Mouse (Mus musculus) activated CD4-positive, CD25-positive, alpha-beta regulatory T cell, adult 9 weeks (primary cell): ENCODE measurements around the gene Rptor. TPM values are rescaled to one million over a fixed set of nuclear protein-coding genes. Genes with fewer than 3 reads are reported as not detected.

Experiments used
- polyA plus RNA-seq: library from polyadenylated mRNA; unstranded; fragments of 100-300 nt; shearing (Covaris generic); gene quantifications from one replicate; pipeline ENCODE4 v1.2.1, GENCODE M21; 2017

Rptor gene
- polyA plus RNA-seq, result 8.2 TPM

DNA sequence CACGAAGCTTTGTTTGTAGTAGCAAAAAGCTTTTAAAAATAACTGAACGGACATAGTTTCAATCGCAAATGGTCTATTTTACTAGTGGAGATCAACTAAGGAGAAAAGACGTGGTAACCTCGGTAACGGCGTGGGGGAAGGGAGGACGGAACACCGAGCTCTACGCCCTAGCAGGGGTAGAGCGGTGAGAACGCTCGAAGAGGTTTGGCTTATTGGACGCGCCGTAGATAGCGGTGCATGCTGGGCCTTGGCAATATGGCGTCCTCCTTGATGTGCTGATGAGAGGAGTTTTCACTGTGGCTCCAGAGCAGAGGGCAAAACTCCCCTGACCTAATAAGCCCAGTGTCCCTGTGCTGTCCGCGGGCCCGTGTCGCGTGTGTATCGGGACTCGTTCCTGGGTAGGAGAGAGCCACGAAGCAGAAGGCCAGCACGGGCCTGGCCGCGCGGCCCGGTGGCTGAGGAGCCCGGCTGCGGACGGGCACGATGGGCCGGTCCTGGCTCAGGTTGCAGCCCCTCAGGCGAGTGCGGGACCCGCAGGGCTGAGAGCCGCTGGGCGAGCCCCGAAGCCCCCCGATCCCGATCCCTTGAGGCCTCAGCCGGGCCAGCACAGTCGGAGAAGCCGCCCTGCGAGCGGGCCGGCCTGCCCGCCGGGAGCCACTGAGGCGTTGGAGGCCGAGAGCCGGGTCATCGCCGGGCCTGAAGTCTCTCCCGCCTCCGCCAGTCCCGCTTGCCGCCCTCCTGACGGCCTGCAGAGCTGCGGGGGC, at the start of gene Rptor:
Gene Rptor (plus strand): TSS at position 143 of the 764 bp plus-strand sequence.

DNA sequence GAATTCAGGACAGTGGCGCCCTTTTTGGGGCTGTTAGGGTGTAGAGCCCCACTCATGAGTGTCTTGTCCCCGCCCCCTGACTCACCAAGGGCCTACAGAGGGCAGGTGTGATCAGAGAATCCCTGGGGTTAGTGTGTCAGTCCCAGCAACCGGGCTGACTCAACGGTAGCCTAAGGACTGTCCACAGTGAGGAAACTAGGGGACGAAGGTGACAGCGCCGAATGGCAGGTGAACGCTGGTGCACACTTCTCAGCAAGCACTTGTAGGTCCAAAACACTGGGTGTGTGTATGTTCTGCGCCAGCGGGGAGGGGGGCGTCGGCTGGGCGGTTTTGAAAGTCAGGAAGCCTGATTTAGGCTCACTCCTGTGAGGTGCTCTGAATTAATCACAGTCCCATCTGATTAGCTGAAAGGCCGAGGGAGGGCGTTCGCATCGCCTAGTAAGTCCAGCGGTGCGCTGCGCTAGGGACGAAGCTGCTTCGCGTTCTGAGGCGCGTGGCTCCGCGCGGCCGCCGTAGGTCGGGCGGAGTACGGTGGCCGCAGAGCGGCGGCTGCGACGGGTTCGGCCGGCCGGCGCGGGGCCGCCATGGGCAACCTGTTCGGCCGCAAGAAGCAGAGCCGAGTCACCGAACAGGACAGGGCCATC, 310.7 kb downstream of the Rptor start, which contains the start of gene Chmp6:
Gene Chmp6 (plus strand): TSS at position 151 of the 644 bp plus-strand sequence.

GRCm38 (mm10) chr11:119942727-119943427, 340.2 kb downstream of the Rptor start, which contains the start of gene Baiap2:
Baiap2 (plus strand) TSS chr11:119942763.

Other genes starting within 250 kb of the Rptor start
- gene Sgsh, start 247.4 kb upstream of the Rptor start, polyA plus RNA-seq, result 18.0 TPM
- gene Slc26a11, start 247.3 kb upstream of the Rptor start, polyA plus RNA-seq, result 21.0 TPM
- 26.7 TPM for gene Rnf213, start 209.8 kb upstream of the Rptor start, polyA plus RNA-seq
- 24.8 TPM for gene Endov, start 111.6 kb upstream of the Rptor start, polyA plus RNA-seq
- not detected for gene Nptx1, start 55.2 kb upstream of the Rptor start, polyA plus RNA-seq